Mouse (Mus musculus) hindbrain, postnatal 0 days (tissue): ENCODE results near the gene Erg. TPM values are rescaled to one million over a fixed set of nuclear protein-coding genes. Genes with fewer than 3 reads are reported as not detected.

Experiments used
- ATAC-seq: fragments of 200-750 bp; cut with Nextera tagmentation; 2 replicates; pipeline ENCODE4 v1.8.0; 2017; ENCODE audit warnings: mild to moderate bottlenecking, moderate TSS enrichment, moderate library complexity
- DNase-seq: peaks from one replicate; pipeline ENCODE4 v3.0.0-alpha.2; 2015; ENCODE audit warnings: low spot score
- H3K27ac ChIP-seq: fragments of 300-500 bp; sonication (generic); 2 replicates; pipeline ENCODE4 v1.5.1; 2014; ENCODE audit warnings: mild to moderate bottlenecking
- H3K27me3 ChIP-seq: fragments of 300-500 bp; sonication (generic); 2 replicates; pipeline ENCODE4 v1.6.1; 2014; ENCODE audit warnings: low read length, mixed read lengths; ENCODE audit not compliant: insufficient read depth
- H3K36me3 ChIP-seq: fragments of 300-500 bp; sonication (generic); 2 replicates; pipeline ENCODE4 v1.6.1; 2014; ENCODE audit warnings: low read length, mixed read lengths; ENCODE audit not compliant: insufficient read depth
- H3K4me1 ChIP-seq: fragments of 300-500 bp; sonication (generic); 2 replicates; pipeline ENCODE4 v1.6.1; 2014; ENCODE audit warnings: antibody characterized with exemption, low read length, mixed read lengths; ENCODE audit not compliant: insufficient read depth
- H3K4me2 ChIP-seq: fragments of 300-500 bp; sonication (generic); 2 replicates; pipeline ENCODE4 v1.6.1; 2014; ENCODE audit warnings: low read depth, mild to moderate bottlenecking, low read length, moderate library complexity, mixed read lengths
- H3K4me3 ChIP-seq: fragments of 300-500 bp; sonication (generic); 2 replicates; pipeline ENCODE4 v1.5.1; 2014; ENCODE audit warnings: low read length
- H3K9ac ChIP-seq: fragments of 300-500 bp; sonication (generic); replicated peaks from 2 replicates; pipeline ENCODE4 v1.6.1; 2014; ENCODE audit warnings: mild to moderate bottlenecking, low read length, moderate library complexity, mixed read lengths
- H3K9me3 ChIP-seq: fragments of 300-500 bp; sonication (generic); 2 replicates; pipeline ENCODE4 v1.6.1; 2016; ENCODE audit warnings: low read length, mixed read lengths
- CTCF ChIP-seq: IDR thresholded peaks from 2 replicates; pipeline ENCODE4 v1.5.1; 2016; ENCODE audit warnings: antibody characterized with exemption, control low read depth, low read depth
- WGBS: fragments of 180-500 bp; shearing (Covaris S2); extraction: QIAGEN DNeasy Blood & Tissue Kit; methylation state at CpG from one replicate; pipeline ENCODE4 v1.1.7; 2014; 5-methylcytosine and 5-hydroxymethylcytosine counted together
- polyA plus RNA-seq: library from polyadenylated mRNA; unstranded; fragments of >200 nt; fragmentation: Nextera tagmentation; extraction: Ambion mirVana; gene quantifications from 2 replicates; pipeline ENCODE4 v1.2.1, GENCODE M21; 2015
- total RNA-seq: library from RNA; depleted of rRNA; stranded (reverse); fragments of >200 nt; gene quantifications from 2 replicates; pipeline ENCODE4 v1.2.3, GENCODE M21; 2014; rRNA removed

The Erg gene
- total and polyA plus RNA-seq, 2 experiments from 2014 or later, result 2.5 to 3.8 TPM

DNA sequence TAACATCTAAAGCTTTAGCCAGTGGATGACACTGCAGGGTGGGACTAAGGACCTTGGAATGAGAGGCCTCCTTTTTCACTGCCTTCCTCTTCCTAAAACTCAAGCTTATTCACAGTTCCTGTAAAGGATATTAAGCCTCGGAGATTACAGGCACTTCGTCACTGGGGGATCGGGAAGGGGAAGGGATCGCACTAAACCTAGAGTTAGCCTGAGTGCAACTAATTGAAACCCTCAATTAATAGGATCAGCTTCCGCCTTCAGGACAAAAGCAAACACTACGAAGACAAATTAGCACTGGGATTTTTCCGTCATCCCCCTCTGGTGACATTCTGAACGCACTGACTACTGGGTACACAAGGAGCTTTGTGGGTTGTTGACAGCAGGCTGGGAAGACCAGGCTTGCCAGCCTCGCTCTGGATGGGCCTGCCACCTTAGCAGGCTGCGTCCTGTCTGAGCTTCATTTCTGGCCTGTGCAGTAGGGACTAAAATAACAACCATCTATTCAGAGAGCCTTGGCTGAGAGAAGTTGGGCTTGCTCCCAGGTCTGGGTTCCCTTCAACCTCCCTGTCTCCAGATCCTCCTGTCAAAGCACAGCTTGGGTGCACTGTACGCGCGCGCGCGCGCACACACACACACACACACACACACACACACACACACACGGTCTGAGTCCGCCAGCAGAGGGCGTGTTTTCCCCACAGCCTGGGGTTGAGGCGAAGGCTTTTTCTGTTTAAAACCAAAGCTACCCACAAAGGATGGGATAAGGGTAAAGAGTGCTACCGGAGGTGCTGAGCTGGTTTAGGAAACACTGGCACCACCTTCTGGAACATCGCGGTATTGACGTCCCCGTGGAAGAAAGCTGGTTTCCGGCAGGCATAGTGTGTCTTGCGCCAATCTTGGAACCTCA is 245.3 kb downstream of the Erg start:
- peak; percentile 95 for TF ChIP-seq CTCF
- Histone ChIP-seq H3K36me3 (no peaks in the 10 kb centered on the region), H3K27me3 (no peaks in the 10 kb centered on the region), H3K4me1 (no peaks in the 10 kb centered on the region), H3K4me2 (peak overlapping the region; percentile 25; the same call in 1 of the 2 replicates), H3K9ac (no peak overlapping the region), H3K9me3 (no peaks in the 10 kb centered on the region), H3K4me3 (no peak overlapping the region), H3K27ac (peak overlapping the region; percentile 56)
- WGBS, result 24% methylated on average over 28 of the region's 28 CpGs
- DNase-seq (peak; percentile 93), ATAC-seq (peak; percentile 92)

DNA sequence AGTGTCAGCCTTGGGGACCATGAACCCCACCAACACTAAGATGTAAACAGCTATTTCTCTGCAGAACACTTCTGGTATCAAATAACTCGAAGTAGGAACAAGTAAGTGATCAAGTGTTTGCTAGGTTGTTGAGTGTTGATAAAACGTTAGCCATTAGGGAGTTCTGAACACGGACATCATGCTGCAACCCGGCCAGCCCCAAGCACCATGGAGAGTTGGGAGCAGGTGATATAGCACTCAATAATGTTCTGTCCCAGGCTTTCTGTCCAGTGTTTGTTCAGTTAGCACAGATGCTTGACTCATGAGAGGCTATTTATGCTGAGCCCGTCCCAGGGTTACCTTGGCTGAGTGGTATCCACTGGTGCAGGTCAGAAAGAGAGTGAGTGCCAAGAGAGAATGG is 254.2 kb downstream of the Erg start:
- Histone ChIP-seq H3K27me3 (no peaks in the 10 kb centered on the region), H3K4me2 (no peak overlapping the region), H3K9me3 (no peaks in the 10 kb centered on the region), H3K4me3 (no peak overlapping the region), H3K4me1 (no peaks in the 10 kb centered on the region), H3K27ac (no peak overlapping the region), H3K9ac (no peak overlapping the region), H3K36me3 (no peaks in the 10 kb centered on the region)
- TF ChIP-seq CTCF, result no peak
- whole genome bisulfite sequencing, result 83% methylated on average over 5 of the region's 5 CpGs
- DNase-seq (no peak), ATAC-seq (no peak)

DNA sequence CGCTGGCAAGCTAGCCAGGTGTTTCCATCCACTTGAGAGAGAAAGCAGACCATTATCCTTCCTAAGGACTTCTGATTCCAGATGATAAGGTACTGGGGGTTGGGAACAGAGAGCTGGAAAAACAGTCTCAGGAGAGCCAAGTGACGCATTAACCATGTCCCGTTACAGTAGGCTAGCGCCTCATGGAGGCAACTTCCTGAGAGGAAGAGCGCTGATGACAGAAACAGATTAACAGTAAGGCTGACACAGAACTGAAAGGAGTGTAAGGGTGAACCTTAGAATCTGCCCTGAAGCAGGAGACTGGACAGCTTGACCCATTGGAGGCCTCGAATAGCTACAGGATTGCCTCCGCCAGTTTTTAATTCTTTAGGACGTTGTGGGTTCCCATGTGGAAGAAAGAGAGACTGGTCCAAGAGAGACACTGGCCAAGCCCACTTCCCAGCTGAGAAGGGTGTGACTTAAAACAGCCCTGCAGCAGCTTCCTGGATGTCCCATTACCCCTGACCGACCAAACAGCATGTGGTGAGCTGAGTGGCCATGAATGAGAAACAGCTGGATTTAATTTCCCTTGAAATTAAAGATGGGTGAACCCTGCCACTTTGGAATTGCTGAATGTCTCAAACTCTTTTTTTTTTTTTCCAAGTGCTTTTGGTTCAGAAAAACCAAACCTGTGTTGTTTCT is 264.3 kb downstream of the Erg start:
- no peak for ATAC-seq
- H3K9ac ChIP-seq, result no peak overlapping the region

More for the DNA sequence above, 264.3 kb downstream of the Erg start:
- Histone ChIP-seq H3K27me3 (no peaks in the 10 kb centered on the region), H3K4me2 (no peak overlapping the region), H3K27ac (no peak overlapping the region), H3K4me1 (no peaks in the 10 kb centered on the region), H3K9me3 (no peaks in the 10 kb centered on the region), H3K4me3 (no peak overlapping the region), H3K36me3 (no peaks in the 10 kb centered on the region)
- DNase-seq, result no peak
- WGBS, result 77% methylated on average over 9 of the region's 9 CpGs
- no peak for TF ChIP-seq CTCF

Other genes starting within 250 kb of the Erg start
- 22.9 and 24.2 TPM in 2 replicates for gene Ets2, start 115.5 kb upstream of the Erg start, total RNA-seq
- 15.1 and 15.8 TPM in 2 replicates for gene Ets2, start 115.5 kb upstream of the Erg start, polyA plus RNA-seq